Mouse (Mus musculus) ES-Bruce4 (cell line): ENCODE results near the gene Prkd3.

Source experiments
- CTCF ChIP-seq: IDR thresholded peaks from one replicate; pipeline ENCODE4 v1.8.1; 2011; ENCODE audit warnings: low read depth, low read length
- EP300 ChIP-seq: IDR thresholded peaks from 2 replicates; pipeline ENCODE4 v1.6.1; 2011; ENCODE audit warnings: low read depth, low read length; ENCODE audit not compliant: insufficient read depth
- POLR2A ChIP-seq: IDR thresholded peaks from one replicate; pipeline ENCODE4 v1.8.1; 2011; ENCODE audit warnings: low read length; ENCODE audit not compliant: insufficient read depth

DNA sequence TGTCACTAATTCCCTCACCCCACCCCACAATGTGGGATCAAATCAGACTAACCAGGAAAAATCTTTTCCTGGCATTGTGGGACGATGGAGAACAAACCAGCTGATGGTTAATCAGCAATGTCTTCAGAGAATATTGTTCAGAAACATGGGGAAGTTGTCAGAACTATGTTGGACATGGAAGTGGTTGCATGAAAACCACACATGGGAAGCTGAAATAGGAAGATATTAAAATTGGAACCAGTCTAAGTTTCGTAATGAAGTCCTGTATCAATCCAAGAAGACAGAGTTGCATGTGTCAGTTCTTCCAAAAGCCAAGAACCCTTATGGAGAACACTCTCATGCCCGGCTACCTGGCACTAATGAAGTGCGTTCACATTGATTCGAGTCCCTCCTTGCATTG is 11.0 kb upstream of the Prkd3 start:
- TF ChIP-seq CTCF (no peak), POLR2A (no peak), EP300 (no peak)
